Mouse (Mus musculus) adipocyte (in vitro differentiated cells): ENCODE data around the gene Olfr1324.
"Not testable (repeated sequence)": the region's sequence is repeated elsewhere in the genome, so short reads cannot be mapped to it uniquely, and the experiment has no call there.

Experiments
- DNase-seq: peaks from one replicate; pipeline ENCODE4 v3.0.0-alpha.2; 2016; ENCODE audit warnings: low spot score

Olfr1324 gene

GRCm38 (mm10) chrX:50428398-50428797 is at the start of gene Olfr1324:
TSS of gene Olfr1324 (minus strand) at chrX:50428498.
- no peak for DNase-seq

- DNase-seq: not testable (repeated sequence)
Observed at GRCm38 (mm10) chrX:50470341-50470740, 42.0 kb upstream of the Olfr1324 start.

GRCm38 (mm10) chrX:50456136-50456535 is 27.8 kb upstream of the Olfr1324 start:
- DNase-seq: no peak

- DNase-seq: no peak
Observed at GRCm38 (mm10) chrX:50443352-50443751, 15.1 kb upstream of the Olfr1324 start.

- DNase-seq: no peak
Observed at GRCm38 (mm10) chrX:50442696-50443095, 14.4 kb upstream of the Olfr1324 start.

GRCm38 (mm10) chrX:50432499-50432898 is 4.2 kb upstream of the Olfr1324 start:
- no peak for DNase-seq

GRCm38 (mm10) chrX:50427712-50428328 is 478 bp downstream of the Olfr1324 start:
- no peak for DNase-seq

- no peak for DNase-seq
Observed at GRCm38 (mm10) chrX:50425899-50426436, 2.3 kb downstream of the Olfr1324 start.

GRCm38 (mm10) chrX:50410361-50410760 is 17.9 kb downstream of the Olfr1324 start:
- DNase-seq: not testable (repeated sequence)

GRCm38 (mm10) chrX:50390616-50391015 is 37.7 kb downstream of the Olfr1324 start:
- not testable (repeated sequence) for DNase-seq

- no peak for DNase-seq
Observed at GRCm38 (mm10) chrX:50374978-50375377, 53.3 kb downstream of the Olfr1324 start.
